Mouse (Mus musculus) liver, embryonic 11.5 days (tissue): ENCODE measurements at regions not wholly inside any gene's neighbourhood (a gene's known extent, or its start where the extent isn't known, plus 50 kb on each side); places are given as distances from the start of the nearest gene placed in this dataset.

Experiments used
- ATAC-seq: fragments of 200-750 bp; cut with Nextera tagmentation; replicated peaks from 2 replicates; pipeline ENCODE4 v1.8.0; 2017; ENCODE audit warnings: moderate number of reproducible peaks, mild to moderate bottlenecking, moderate TSS enrichment, moderate library complexity; ENCODE audit not compliant: low FRiP score
- DNase-seq: peaks from one replicate; pipeline ENCODE4 v3.0.0-alpha.2; 2017; ENCODE audit warnings: low spot score
- H3K27ac ChIP-seq: fragments of 300-500 bp; sonication (generic); 2 replicates; pipeline ENCODE4 v1.5.1; 2014; ENCODE audit warnings: mild to moderate bottlenecking, low read depth, low read length, control low read depth
- H3K27me3 ChIP-seq: fragments of 300-500 bp; sonication (generic); replicated peaks from 2 replicates; pipeline ENCODE4 v1.6.1; 2014; ENCODE audit warnings: low read length, mixed read lengths; ENCODE audit not compliant: control insufficient read depth, insufficient read depth
- H3K36me3 ChIP-seq: fragments of 300-500 bp; sonication (generic); 2 replicates; pipeline ENCODE4 v1.6.1; 2014; ENCODE audit warnings: mild to moderate bottlenecking, low read length, moderate library complexity, mixed read lengths; ENCODE audit not compliant: control insufficient read depth, insufficient read depth
- H3K4me1 ChIP-seq: fragments of 300-500 bp; sonication (generic); replicated peaks from 2 replicates; pipeline ENCODE4 v1.6.1; 2014; ENCODE audit warnings: low read length, mixed read lengths; ENCODE audit not compliant: control insufficient read depth, insufficient read depth
- H3K4me2 ChIP-seq: fragments of 300-500 bp; sonication (generic); 2 replicates; pipeline ENCODE4 v1.6.1; 2014; ENCODE audit warnings: mild to moderate bottlenecking, control low read depth, moderate library complexity
- H3K4me3 ChIP-seq: fragments of 300-500 bp; sonication (generic); 2 replicates; pipeline ENCODE4 v1.5.1; 2014; ENCODE audit warnings: low read depth, low read length, control low read depth
- H3K9ac ChIP-seq: fragments of 300-500 bp; sonication (generic); 2 replicates; pipeline ENCODE4 v1.6.1; 2014; ENCODE audit warnings: low read depth, low read length, control low read depth
- H3K9me3 ChIP-seq: fragments of 300-500 bp; sonication (generic); 2 replicates; pipeline ENCODE4 v1.6.1; 2016; ENCODE audit warnings: low read length, inconsistent platforms, mixed read lengths; ENCODE audit not compliant: control insufficient read depth
- WGBS: fragments of 180-500 bp; shearing (Covaris S2); extraction: QIAGEN DNeasy Blood & Tissue Kit; methylation state at CpG from one replicate; pipeline ENCODE4 v1.1.7; 2014; 5-methylcytosine and 5-hydroxymethylcytosine counted together

GRCm38 (mm10) chr3:52496965-52497364 is 228.8 kb downstream of the Foxo1 start:
- Histone ChIP-seq H3K36me3 (no peaks in the 10 kb centered on the region), H3K4me3 (no peak overlapping the region), H3K9ac (no peak overlapping the region), H3K4me1 (no peaks in the 10 kb centered on the region), H3K27ac (no peak overlapping the region), H3K9me3 (no peaks in the 10 kb centered on the region), H3K4me2 (no peak overlapping the region), H3K27me3 (no peaks in the 10 kb centered on the region)
- ATAC-seq (no peak), DNase-seq (no peak)
- WGBS: 70% methylated on average over 4 of the region's 4 CpGs

- Histone ChIP-seq H3K9me3 (no peaks in the 10 kb centered on the region), H3K4me1 (no peaks in the 10 kb centered on the region), H3K4me2 (no peak overlapping the region), H3K27me3 (no peaks in the 10 kb centered on the region), H3K36me3 (no peaks in the 10 kb centered on the region), H3K27ac (no peak overlapping the region), H3K9ac (no peak overlapping the region), H3K4me3 (no peak overlapping the region)
- no peak for ATAC-seq
- DNase-seq: no peak
Measured at GRCm38 (mm10) chr3:52495401-52495800, 227.3 kb downstream of the Foxo1 start.

- no peaks in the 10 kb centered on the region for H3K36me3 ChIP-seq
- H3K27ac ChIP-seq: no peak overlapping the region
- no peaks in the 10 kb centered on the region for H3K27me3 ChIP-seq
- no peak overlapping the region for H3K4me3 ChIP-seq
- ATAC-seq (no peak), DNase-seq (no peak)
- no peaks in the 10 kb centered on the region; the same call in 1 of the 2 replicates for H3K4me1 ChIP-seq
- WGBS: 75% methylated on average over 2 of the region's 2 CpGs
- H3K9me3 ChIP-seq: no peaks in the 10 kb centered on the region
- no peak overlapping the region for H3K4me2 ChIP-seq
- no peak overlapping the region for H3K9ac ChIP-seq
Measured at GRCm38 (mm10) chr3:52494924-52495323, 226.8 kb downstream of the Foxo1 start.

- H3K9ac ChIP-seq: no peak overlapping the region
- no peaks in the 10 kb centered on the region for H3K36me3 ChIP-seq
- no peak overlapping the region for H3K27ac ChIP-seq
- H3K9me3 ChIP-seq: no peaks in the 10 kb centered on the region
- DNase-seq (no peak), ATAC-seq (no peak)
- 82% methylated on average over 5 of the region's 5 CpGs for WGBS
- H3K4me1 ChIP-seq: no peaks in the 10 kb centered on the region
- no peak overlapping the region for H3K4me2 ChIP-seq
- no peak overlapping the region for H3K4me3 ChIP-seq
- no peaks in the 10 kb centered on the region for H3K27me3 ChIP-seq
Measured at GRCm38 (mm10) chr3:52479186-52479585, 211.1 kb downstream of the Foxo1 start.

- no peak for ATAC-seq
- WGBS: 65% methylated on average over 4 of the region's 4 CpGs
- no peak overlapping the region for H3K9ac ChIP-seq
Measured at GRCm38 (mm10) chr3:52469900-52470299, 201.8 kb downstream of the Foxo1 start.

GRCm38 (mm10) chr3:52469397-52469796 is 201.3 kb downstream of the Foxo1 start:
- ATAC-seq (no peak), DNase-seq (no peak)
- H3K4me1 ChIP-seq: no peaks in the 10 kb centered on the region
- no peaks in the 10 kb centered on the region for H3K27me3 ChIP-seq
- H3K9me3 ChIP-seq: no peaks in the 10 kb centered on the region
- H3K4me2 ChIP-seq: no peak overlapping the region
- WGBS: 69% methylated on average over 5 of the region's 5 CpGs
- no peak overlapping the region for H3K27ac ChIP-seq
- no peak overlapping the region for H3K9ac ChIP-seq
- H3K4me3 ChIP-seq: no peak overlapping the region
- H3K36me3 ChIP-seq: no peaks in the 10 kb centered on the region

More at GRCm38 (mm10) chr3:52469900-52470299, 201.8 kb downstream of the Foxo1 start:
- no peaks in the 10 kb centered on the region for H3K36me3 ChIP-seq
- no peaks in the 10 kb centered on the region for H3K27me3 ChIP-seq
- H3K9me3 ChIP-seq: no peaks in the 10 kb centered on the region
- H3K4me1 ChIP-seq: no peaks in the 10 kb centered on the region
- no peak overlapping the region for H3K4me3 ChIP-seq
- H3K4me2 ChIP-seq: no peak overlapping the region
- no peak overlapping the region for H3K27ac ChIP-seq
- no peak for DNase-seq

- Histone ChIP-seq H3K27ac (no peak overlapping the region), H3K9me3 (no peaks in the 10 kb centered on the region), H3K27me3 (no peaks in the 10 kb centered on the region), H3K4me1 (no peaks in the 10 kb centered on the region), H3K36me3 (no peaks in the 10 kb centered on the region), H3K4me2 (no peak overlapping the region), H3K4me3 (no peak overlapping the region), H3K9ac (no peak overlapping the region)
- DNase-seq (no peak), ATAC-seq (no peak)
- WGBS: 88% methylated on average over 8 of the region's 8 CpGs
Measured at GRCm38 (mm10) chr3:52468326-52468725, 200.2 kb downstream of the Foxo1 start.

GRCm38 (mm10) chr3:52467876-52468275 is 199.7 kb downstream of the Foxo1 start:
- ATAC-seq: no peak
- Histone ChIP-seq H3K27ac (no peak overlapping the region), H3K27me3 (no peaks in the 10 kb centered on the region), H3K9me3 (no peaks in the 10 kb centered on the region), H3K36me3 (no peaks in the 10 kb centered on the region), H3K4me3 (no peak overlapping the region), H3K4me2 (no peak overlapping the region), H3K9ac (no peak overlapping the region), H3K4me1 (no peaks in the 10 kb centered on the region)
- WGBS: 67% methylated on average over 3 of the region's 3 CpGs
- no peak for DNase-seq

- Histone ChIP-seq H3K4me2 (no peak overlapping the region), H3K9ac (no peak overlapping the region), H3K36me3 (no peaks in the 10 kb centered on the region), H3K4me3 (no peak overlapping the region), H3K4me1 (no peaks in the 10 kb centered on the region), H3K27ac (no peak overlapping the region), H3K9me3 (no peaks in the 10 kb centered on the region), H3K27me3 (no peaks in the 10 kb centered on the region)
- DNase-seq (no peak), ATAC-seq (no peak)
- WGBS: 82% methylated on average over 11 of the region's 11 CpGs
Measured at GRCm38 (mm10) chr3:52466984-52467565, 198.9 kb downstream of the Foxo1 start.
